Mouse (Mus musculus) gastrocnemius, adult 8-10 months (tissue): ENCODE data around the gene Higd2a. TPM values are rescaled to one million over a fixed set of nuclear protein-coding genes. Genes with fewer than 3 reads are reported as not detected.
A peak's percentile ranks its signal among the peaks of the same experiment; 100 is the strongest.

ENCODE experiments used
- DNase-seq, 2 experiments: peaks; one replicate each; pipeline ENCODE4 v3.0.0; 2022; ENCODE audit warnings: low spot score in 2 of 2
- microRNA-seq: library from miRNA; unstranded; fragments of <30 nt; microRNA quantifications from one replicate; pipeline ENCODE4 v1.2.0, GENCODE M21; 2022
- total RNA-seq, 4 experiments: library from RNA; stranded (reverse); gene quantifications; 2 replicates each; pipeline ENCODE4 v1.2.4; 2022

The Higd2a gene
- total RNA-seq, 4 experiments from 2014 or later = 131 to 155 (median 141) TPM

GRCm38 (mm10) chr13:54616998-54617397, 27.0 kb downstream of the Higd2a start:
- no peak for DNase-seq

- peak; percentile 97 to 98 for DNase-seq
These were observed 31.3 kb downstream of the Higd2a start, which contains the start of gene Faf2 for GRCm38 (mm10) chr13:54621155-54621932. Gene Faf2 (plus strand): TSS chr13:54621784.

- DNase-seq = no peak
These were observed 32.0 kb downstream of the Higd2a start for GRCm38 (mm10) chr13:54621960-54622521.

GRCm38 (mm10) chr13:54629128-54629527, 39.1 kb downstream of the Higd2a start:
- no peak for DNase-seq

- no peak for DNase-seq
These were observed 42.8 kb downstream of the Higd2a start for GRCm38 (mm10) chr13:54632731-54633277.

- DNase-seq = no peak
These were observed 45.0 kb downstream of the Higd2a start for GRCm38 (mm10) chr13:54635011-54635410.

Small RNA genes lying within 50 kb of the gene (microRNA-seq; reads per million reads assigned to microRNA genes)
- gene Gm24195 = not detected

Other genes starting within 250 kb of the Higd2a start
- gene Cplx2, start 218.9 kb upstream of the Higd2a start, total RNA-seq = under 1 TPM; 0.51 to 0.72 (median 0.65) TPM
- 10 to 100 TPM; 12.0 to 19.0 (median 16.5) TPM for gene Thoc3, start 121.4 kb upstream of the Higd2a start, total RNA-seq
- gene Simc1, start 86.4 kb upstream of the Higd2a start, total RNA-seq = 1 to 10 TPM; 2.8 to 3.6 (median 3.3) TPM
- gene 4833439L19Rik, start 24.8 kb upstream of the Higd2a start, total RNA-seq = 100 to 1,000 TPM; 213 to 249 (median 236) TPM
- gene Arl10, start 15.2 kb upstream of the Higd2a start, total RNA-seq = 1 to 10 TPM in 3 of 4 experiments, under 1 TPM in 1; 0.87 to 3.5 (median 2.1) TPM
- 10 to 100 TPM; 14.8 to 18.9 (median 16.7) TPM for gene Nop16, start 117 bp upstream of the Higd2a start, total RNA-seq
- 100 to 1,000 TPM; 168 to 177 (median 172) TPM for gene Cltb, start 21.1 kb downstream of the Higd2a start, total RNA-seq
- 10 to 100 TPM; 11.6 to 12.1 (median 11.9) TPM for gene Faf2, start 31.6 kb downstream of the Higd2a start, total RNA-seq
- gene Rnf44, start 103.7 kb downstream of the Higd2a start, total RNA-seq = 10 to 100 TPM; 19.1 to 30.7 (median 27.9) TPM
- not detected for gene Cdhr2, start 111.3 kb downstream of the Higd2a start, total RNA-seq
- gene Gprin1, start 159.7 kb downstream of the Higd2a start, total RNA-seq = under 1 TPM in 2 of 4 experiments, not detected in 2; 0.05 to 0.07 TPM
- gene Sncb, start 176.4 kb downstream of the Higd2a start, total RNA-seq = under 1 TPM in 1 of 4 experiments, not detected in 3; 0.24 TPM
- gene Eif4e1b, start 193.8 kb downstream of the Higd2a start, total RNA-seq = not detected
- 10 to 100 TPM; 15.5 to 26.0 (median 20.5) TPM for gene Tspan17, start 199.2 kb downstream of the Higd2a start, total RNA-seq